14 mouse cellular contexts compared by ENCODE assay signal in the genomic region with DNA sequence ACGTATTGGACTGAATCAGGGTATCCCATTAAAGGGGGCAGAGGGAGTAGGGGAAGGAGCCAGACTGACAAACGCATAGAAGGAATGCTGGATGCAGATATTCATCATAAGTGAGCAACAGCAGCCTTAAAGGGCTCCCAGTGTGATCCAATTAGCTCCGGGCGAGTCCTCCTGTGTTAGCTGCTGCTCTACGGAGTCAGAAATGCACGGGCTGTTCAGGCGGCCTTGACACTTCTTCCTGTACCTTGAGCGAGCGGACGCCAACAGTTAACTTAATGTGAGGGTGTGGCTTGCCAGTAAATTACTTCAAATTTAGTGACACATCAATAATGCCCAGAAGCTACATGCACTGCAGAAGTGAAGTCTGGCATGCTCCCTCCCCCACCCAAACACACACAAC.
A peak's percentile ranks its signal among the peaks of the same experiment; 100 is the strongest.
DNase-seq lines count a peak whose midpoint lies in the region.
"Had no signal": no experiment of that assay in that cellular context is flagged by ENCODE, and none has a peak within 500 bp of the region (broad histone marks: within the 10 kb centered on the region; RNA-seq: fewer than 3 reads in every experiment).

No protein-coding gene starts in this region.

- DNase-seq in embryo, embryonic 11 days: peak; percentile 14
- no peak for DNase-seq in embryo, embryonic 10.5 days (ENCODE audit: low spot score)
- DNase-seq in ES-CJ7 (ENCODE audit: low read depth, low spot score) (peak; percentile 15), R1 (ENCODE audit: low read depth, low spot score) (peak; percentile 32)
- peak; percentile 49 for DNase-seq in retina, postnatal 1 day
- no peak for DNase-seq in lung, postnatal 14 days
- DNase-seq: cerebellum, adult 18-20 months; cerebellum, adult 9-11 months; cerebellum, postnatal 36 days; forebrain, postnatal 0 days; gastrocnemius, postnatal 25 days; heart, postnatal 10 days; heart, postnatal 4 days; kidney, adult 11 months had no signal

Comparison
In these comparisons a context has a peak if more than half of its experiments do, and no peak if none do; other contexts are left out.
1. DNase-seq: peak in embryo, embryonic 11 days (single experiment), ES-CJ7 (single experiment), R1 (single experiment) and retina, postnatal 1 day (single experiment); none in embryo, embryonic 10.5 days (single experiment) and lung, postnatal 14 days (single experiment).